11 mouse cellular contexts compared by ENCODE assay signal in the genomic region with DNA sequence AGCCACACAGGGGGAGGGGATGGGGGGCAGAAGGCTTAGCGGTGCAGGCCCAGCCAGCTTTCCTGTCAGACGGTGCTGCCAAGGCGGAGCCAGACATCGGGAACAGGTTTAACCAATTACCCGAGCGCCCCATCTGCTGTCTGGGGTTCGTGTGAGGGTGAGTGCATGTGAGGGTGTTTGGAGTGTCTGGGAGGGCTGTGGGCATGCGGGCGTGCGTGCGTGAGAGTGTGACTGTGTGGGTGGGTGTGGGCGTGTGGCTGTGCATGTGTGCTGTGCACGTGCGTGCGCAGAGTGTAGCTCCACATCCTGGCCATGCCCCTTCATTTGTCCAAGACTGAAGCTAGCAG. TPM values are rescaled to one million over a fixed set of nuclear protein-coding genes. Genes with fewer than 3 reads are reported as not detected.
DNase-seq lines count a peak whose midpoint lies in the region; ATAC-seq and TF ChIP-seq lines count a peak whose summit lies in the region.
"Had no signal": no experiment of that assay in that cellular context is flagged by ENCODE, and none has a peak within 500 bp of the region (broad histone marks: within the 10 kb centered on the region; RNA-seq: fewer than 3 reads in every experiment).

No protein-coding gene starts in this region.

- no peaks in the 10 kb centered on the region for H3K27me3 ChIP-seq in lung, postnatal 0 days (replicated peaks; ENCODE audit: insufficient read depth, low read length)
- no peaks in the 10 kb centered on the region for H3K27me3 ChIP-seq in forebrain, embryonic 14.5 days (replicated peaks; ENCODE audit: control insufficient read depth, insufficient read depth, low read length)
- no peaks in the 10 kb centered on the region for H3K27me3 ChIP-seq in stomach, postnatal 0 days (ENCODE audit: control insufficient read depth, insufficient read depth, low read length)

- no peak for TF ChIP-seq EP300 in lung, postnatal 0 days (IDR thresholded peaks at IDR 0.05)
- TF ChIP-seq EP300 in stomach, postnatal 0 days (optimal IDR thresholded peaks at IDR 0.05), result no peak

- DNase-seq in lung, postnatal 0 days (ENCODE audit: low spot score), result no peak
- DNase-seq in lung, adult 2 months, result no peak
- peak; percentile 87 for DNase-seq in forebrain, embryonic 14.5 days (ENCODE audit: low spot score)
- DNase-seq in layer of hippocampus, postnatal 14 days (ENCODE audit: low spot score in 2 of 2), result peak; percentile 68 to 81
- DNase-seq in stomach, postnatal 0 days (ENCODE audit: low spot score), result peak; percentile 19
- DNase-seq in adrenal gland, adult 8-10 months, result no peak
- DNase-seq: thymus, adult 2 months had no signal

- H3K36me3 ChIP-seq in lung, postnatal 0 days (ENCODE audit: insufficient read depth, low read length), result no peaks in the 10 kb centered on the region
- peaks cover 31% of the 10 kb centered on the region; the same call in 1 of the 2 replicates for H3K36me3 ChIP-seq in forebrain, embryonic 14.5 days (ENCODE audit: control insufficient read depth, insufficient read depth, low read length)
- no peaks in the 10 kb centered on the region for H3K36me3 ChIP-seq in stomach, postnatal 0 days (ENCODE audit: control insufficient read depth, insufficient read depth, low read length)

- peak; percentile 58 for ATAC-seq in lung, postnatal 0 days
- ATAC-seq in forebrain, embryonic 14.5 days, result peak; percentile 85
- ATAC-seq in stomach, postnatal 0 days (ENCODE audit: low FRiP score, low TSS enrichment), result peak; percentile 31; the same call in 1 of the 2 replicates
- ATAC-seq in cerebellum, adult (ENCODE audit: insufficient number of reproducible peaks, low FRiP score, low TSS enrichment), result no peak

- no peak for TF ChIP-seq POLR2A in lung, adult 2 months (IDR thresholded peaks at IDR 0.05; ENCODE audit: borderline replicate concordance, extremely low read depth, low read depth, low read length)

- no peak for TF ChIP-seq CTCF in lung, postnatal 0 days (IDR thresholded peaks at IDR 0.05)
- TF ChIP-seq CTCF in lung, adult 2 months (IDR thresholded peaks at IDR 0.05; ENCODE audit: insufficient read depth, low read length), result no peak
- no peak for TF ChIP-seq CTCF in stomach, postnatal 0 days (IDR thresholded peaks at IDR 0.05; ENCODE audit: low read depth)

- no peaks in the 10 kb centered on the region for H3K4me1 ChIP-seq in lung, postnatal 0 days (ENCODE audit: insufficient read depth, low read depth, low read length)
- H3K4me1 ChIP-seq in lung, adult 2 months (ENCODE audit: control insufficient read depth, insufficient read depth, low read length), result no peaks in the 10 kb centered on the region
- H3K4me1 ChIP-seq in forebrain, embryonic 14.5 days (ENCODE audit: control insufficient read depth, insufficient read depth, low read length), result peaks cover 10% of the 10 kb centered on the region
- H3K4me1 ChIP-seq in stomach, postnatal 0 days (replicated peaks; ENCODE audit: control insufficient read depth, insufficient read depth), result no peaks in the 10 kb centered on the region

- H3K4me2 ChIP-seq in lung, postnatal 0 days (replicated peaks; ENCODE audit: low read depth, low read length), result no peak overlapping the region
- H3K4me2 ChIP-seq in forebrain, embryonic 14.5 days (ENCODE audit: low read length), result no peak overlapping the region
- no peak overlapping the region for H3K4me2 ChIP-seq in stomach, postnatal 0 days (replicated peaks; ENCODE audit: low read depth)

- no peak overlapping the region for H3K27ac ChIP-seq in lung, postnatal 0 days (ENCODE audit: low read length)
- peak overlapping the region; percentile 22 for H3K27ac ChIP-seq in forebrain, embryonic 14.5 days (ENCODE audit: low read depth, low read length)
- no peak overlapping the region for H3K27ac ChIP-seq in stomach, postnatal 0 days (replicated peaks)

- no peak overlapping the region for H3K9ac ChIP-seq in lung, postnatal 0 days (replicated peaks; ENCODE audit: low read depth)
- H3K9ac ChIP-seq in forebrain, embryonic 14.5 days (ENCODE audit: low read length), result no peak overlapping the region
- H3K9ac ChIP-seq in stomach, postnatal 0 days (ENCODE audit: low read length), result no peak overlapping the region

- H3K4me3 ChIP-seq in lung, postnatal 0 days (ENCODE audit: low read depth, low read length), result no peak overlapping the region
- no peak overlapping the region for H3K4me3 ChIP-seq in lung, adult 2 months (replicated peaks; ENCODE audit: extremely low read depth, low read depth, low read length)
- H3K4me3 ChIP-seq in forebrain, embryonic 14.5 days (ENCODE audit: low read depth, low read length), result no peak overlapping the region
- no peak overlapping the region for H3K4me3 ChIP-seq in stomach, postnatal 0 days (ENCODE audit: low read depth, low read length)
- H3K4me3 ChIP-seq: megakaryocyte, embryonic 14.5 days had no signal

- no peaks in the 10 kb centered on the region for H3K9me3 ChIP-seq in lung, postnatal 0 days (ENCODE audit: low read length)
- no peaks in the 10 kb centered on the region for H3K9me3 ChIP-seq in forebrain, embryonic 14.5 days (replicated peaks; ENCODE audit: control insufficient read depth, low read length)
- H3K9me3 ChIP-seq in stomach, postnatal 0 days (ENCODE audit: control insufficient read depth, low read length), result no peaks in the 10 kb centered on the region
- H3K9me3 ChIP-seq: megakaryocyte, embryonic 14.5 days had no signal

- 35% methylated on average over 15 of the region's 15 CpGs for WGBS in lung, postnatal 0 days
- 41% methylated on average over 15 of the region's 15 CpGs for WGBS in lung, adult 2 months
- 35% methylated on average over 15 of the region's 15 CpGs for WGBS in forebrain, embryonic 14.5 days
- WGBS in stomach, postnatal 0 days, result 42% methylated on average over 15 of the region's 15 CpGs

RNA-seq across cellular contexts. Expression of a gene that starts 19.7 kb away (rescaled TPM):
- not detected in 2 replicates for polyA plus RNA-seq in lung, postnatal 0 days (2015; fragmentation: Nextera tagmentation; extraction: Ambion mirVana)
- polyA plus RNA-seq in lung, adult 2 months (2012; rRNA removed), result not detected in 2 replicates
- 61.3 and 68.6 TPM in 2 replicates for polyA plus RNA-seq in forebrain, embryonic 14.5 days (2014; fragmentation: Nextera tagmentation; extraction: Ambion mirVana)
- 10 to 100 TPM; 22.8 to 22.9 TPM for total RNA-seq in layer of hippocampus, postnatal 14 days (2021)
- polyA plus RNA-seq in stomach, postnatal 0 days (2015; fragmentation: Nextera tagmentation; extraction: Ambion mirVana), result not detected in 2 replicates
- total RNA-seq in adrenal gland, adult 8-10 months (2022), result not detected
- total RNA-seq: ES-E14 had no signal
- polyA plus RNA-seq: heart, embryonic 14.5 days had no signal

Comparison
In these comparisons a context has a peak if more than half of its experiments do, and no peak if none do; other contexts are left out.
1. DNase-seq: peak in forebrain, embryonic 14.5 days (single experiment), layer of hippocampus, postnatal 14 days (2 of 2) and stomach, postnatal 0 days (single experiment); none in lung, postnatal 0 days (single experiment), lung, adult 2 months (single experiment) and adrenal gland, adult 8-10 months (single experiment).
2. RNA of a gene that starts 19.7 kb away (polyA plus RNA-seq): 61.3 to 68.6 TPM in forebrain, embryonic 14.5 days; not detected in lung, postnatal 0 days, not detected in lung, adult 2 months and not detected in stomach, postnatal 0 days; every median in the first group is over 10 times any median in the second.